Mouse (Mus musculus): ENCODE measurements at regions not wholly inside any gene's neighbourhood (a gene's known extent, or its start where the extent isn't known, plus 50 kb on each side); places are given as distances from the start of the nearest gene placed in this dataset.

GRCm38 (mm10) chr9:49928041-49928656 is 129.4 kb upstream of the Ncam1 start:
- Histone ChIP-seq H3K4me3 (no peak overlapping the region), H3K27me3 (peaks cover 15% of the 10 kb centered on the region), H3K4me2 (no peak overlapping the region), H3K4me1 (peaks cover 21% of the 10 kb centered on the region), H3K36me3 (no peaks in the 10 kb centered on the region), H3K9ac (no peak overlapping the region), H3K9me3 (no peaks in the 10 kb centered on the region), H3K27ac (no peak overlapping the region)
- WGBS, result 39% methylated on average over 3 of the region's 3 CpGs
- ATAC-seq (ENCODE audit: insufficient number of reproducible peaks, insufficient read depth, low FRiP score, low TSS enrichment, low read depth), result no peak

- WGBS, result 84% methylated on average over 1 of the region's 1 CpGs
- no peak overlapping the region for H3K4me3 ChIP-seq
- H3K9ac ChIP-seq, result no peak overlapping the region
- no peaks in the 10 kb centered on the region for H3K36me3 ChIP-seq
- no peak overlapping the region for H3K4me2 ChIP-seq
- H3K27me3 ChIP-seq, result peaks cover 12% of the 10 kb centered on the region
- no peak overlapping the region for H3K27ac ChIP-seq
- no peaks in the 10 kb centered on the region for H3K9me3 ChIP-seq
- peaks cover 28% of the 10 kb centered on the region for H3K4me1 ChIP-seq
- no peak for ATAC-seq (ENCODE audit: insufficient number of reproducible peaks, insufficient read depth, low FRiP score, low TSS enrichment, low read depth)
These were observed 128.6 kb upstream of the Ncam1 start for GRCm38 (mm10) chr9:49927281-49927680.

- Histone ChIP-seq H3K27ac (no peak overlapping the region), H3K4me2 (no peak overlapping the region), H3K9me3 (no peaks in the 10 kb centered on the region), H3K27me3 (peaks cover 6% of the 10 kb centered on the region; the same call in 1 of the 2 replicates), H3K36me3 (no peaks in the 10 kb centered on the region), H3K4me3 (no peak overlapping the region), H3K9ac (no peak overlapping the region), H3K4me1 (peaks cover 31% of the 10 kb centered on the region)
- 80% methylated on average over 2 of the region's 2 CpGs for WGBS
- ATAC-seq (ENCODE audit: insufficient number of reproducible peaks, insufficient read depth, low FRiP score, low TSS enrichment, low read depth), result no peak
These were observed 127.1 kb upstream of the Ncam1 start for GRCm38 (mm10) chr9:49925796-49926195.

- Histone ChIP-seq H3K4me3 (no peak overlapping the region), H3K4me2 (no peak overlapping the region), H3K9me3 (no peaks in the 10 kb centered on the region), H3K27me3 (no peaks in the 10 kb centered on the region), H3K4me1 (peaks cover 31% of the 10 kb centered on the region), H3K9ac (no peak overlapping the region), H3K27ac (no peak overlapping the region), H3K36me3 (no peaks in the 10 kb centered on the region)
- WGBS, result 51% methylated on average over 4 of the region's 4 CpGs
- ATAC-seq (ENCODE audit: insufficient number of reproducible peaks, insufficient read depth, low FRiP score, low TSS enrichment, low read depth), result no peak
These were observed 125.3 kb upstream of the Ncam1 start for GRCm38 (mm10) chr9:49923981-49924501.

GRCm38 (mm10) chr9:49922770-49923169 is 124.0 kb upstream of the Ncam1 start:
- no peak overlapping the region for H3K4me2 ChIP-seq
- H3K9me3 ChIP-seq, result no peaks in the 10 kb centered on the region
- ATAC-seq (ENCODE audit: insufficient number of reproducible peaks, insufficient read depth, low FRiP score, low TSS enrichment, low read depth), result no peak
- no peaks in the 10 kb centered on the region for H3K36me3 ChIP-seq
- no peak overlapping the region for H3K9ac ChIP-seq
- no peaks in the 10 kb centered on the region; the same call in 1 of the 2 replicates for H3K27me3 ChIP-seq
- no peak overlapping the region for H3K4me3 ChIP-seq
- peaks cover 25% of the 10 kb centered on the region for H3K4me1 ChIP-seq
- H3K27ac ChIP-seq, result no peak overlapping the region
- WGBS, result 59% methylated on average over 3 of the region's 3 CpGs

- H3K9ac ChIP-seq, result no peak overlapping the region
- no peaks in the 10 kb centered on the region for H3K9me3 ChIP-seq
- H3K4me1 ChIP-seq, result peaks cover 25% of the 10 kb centered on the region
- no peak overlapping the region for H3K4me3 ChIP-seq
- no peaks in the 10 kb centered on the region for H3K36me3 ChIP-seq
- no peaks in the 10 kb centered on the region; the same call in 1 of the 2 replicates for H3K27me3 ChIP-seq
- H3K27ac ChIP-seq, result no peak overlapping the region
- ATAC-seq (ENCODE audit: insufficient number of reproducible peaks, insufficient read depth, low FRiP score, low TSS enrichment, low read depth), result no peak
- WGBS, result 42% methylated on average over 2 of the region's 2 CpGs
- no peak overlapping the region for H3K4me2 ChIP-seq
These were observed 123.4 kb upstream of the Ncam1 start for GRCm38 (mm10) chr9:49922162-49922561.

GRCm38 (mm10) chr9:49921306-49921705 is 122.6 kb upstream of the Ncam1 start:
- ATAC-seq (ENCODE audit: insufficient number of reproducible peaks, insufficient read depth, low FRiP score, low TSS enrichment, low read depth), result no peak
- H3K27me3 ChIP-seq, result no peaks in the 10 kb centered on the region; the same call in 1 of the 2 replicates
- H3K9me3 ChIP-seq, result no peaks in the 10 kb centered on the region
- no peaks in the 10 kb centered on the region for H3K36me3 ChIP-seq
- no peak overlapping the region for H3K9ac ChIP-seq
- H3K4me1 ChIP-seq, result peaks cover 25% of the 10 kb centered on the region
- 85% methylated on average over 3 of the region's 3 CpGs for WGBS
- no peak overlapping the region for H3K27ac ChIP-seq
- H3K4me3 ChIP-seq, result no peak overlapping the region
- H3K4me2 ChIP-seq, result no peak overlapping the region

GRCm38 (mm10) chr9:49915046-49915719 is 116.5 kb upstream of the Ncam1 start:
- H3K27ac ChIP-seq, result no peak overlapping the region
- H3K4me3 ChIP-seq, result no peak overlapping the region
- H3K4me1 ChIP-seq, result no peaks in the 10 kb centered on the region
- H3K27me3 ChIP-seq, result no peaks in the 10 kb centered on the region; the same call in 1 of the 2 replicates
- no peaks in the 10 kb centered on the region for H3K9me3 ChIP-seq
- no peak overlapping the region for H3K9ac ChIP-seq
- no peak for ATAC-seq (ENCODE audit: insufficient number of reproducible peaks, insufficient read depth, low FRiP score, low TSS enrichment, low read depth)
- WGBS, result 74% methylated on average over 4 of the region's 4 CpGs
- no peaks in the 10 kb centered on the region for H3K36me3 ChIP-seq
- H3K4me2 ChIP-seq, result no peak overlapping the region

DNA sequence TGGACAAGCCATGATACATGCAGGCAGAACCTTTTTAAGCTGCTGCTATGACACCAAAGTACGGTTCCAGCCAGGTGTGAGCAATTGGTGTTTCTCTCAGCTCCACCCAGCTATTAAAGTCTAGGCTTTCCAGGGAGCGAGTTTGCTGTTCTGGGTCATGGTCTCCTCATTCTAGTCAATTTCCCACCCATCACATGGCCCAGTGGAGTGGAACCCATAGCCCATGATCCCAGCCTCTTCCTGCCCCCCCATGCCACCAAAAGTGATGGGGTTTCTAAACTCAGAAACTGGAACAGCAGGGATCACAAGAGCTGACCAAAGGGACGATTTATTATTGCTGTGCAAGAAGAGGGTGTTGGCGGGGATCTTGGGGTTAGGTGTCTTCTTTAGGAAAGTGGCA is 115.0 kb upstream of the Ncam1 start:
- no peak overlapping the region for H3K4me3 ChIP-seq
- no peak for ATAC-seq (ENCODE audit: insufficient number of reproducible peaks, insufficient read depth, low FRiP score, low TSS enrichment, low read depth)

DNA sequence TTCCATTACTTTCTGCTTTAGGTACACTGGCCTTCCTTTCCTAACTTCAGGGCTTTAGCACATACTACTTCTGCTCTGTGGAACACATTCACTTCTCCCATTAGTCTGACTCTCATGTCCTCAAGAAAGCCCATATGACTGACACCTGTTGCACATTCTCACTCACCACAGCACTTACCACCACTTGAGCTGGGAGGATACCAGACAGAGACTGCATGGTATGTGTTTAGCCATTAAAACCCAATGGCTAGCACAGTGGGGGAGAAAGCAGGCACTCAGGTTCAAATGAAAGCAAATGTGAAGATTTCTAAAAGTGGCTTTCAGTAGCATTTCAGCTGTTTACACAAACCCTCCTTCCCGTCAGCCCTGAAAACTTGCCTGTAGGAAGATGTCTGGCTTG is 113.6 kb upstream of the Ncam1 start:
- Histone ChIP-seq H3K27ac (no peak overlapping the region), H3K9me3 (no peaks in the 10 kb centered on the region), H3K36me3 (no peaks in the 10 kb centered on the region), H3K9ac (no peak overlapping the region), H3K27me3 (no peaks in the 10 kb centered on the region), H3K4me3 (no peak overlapping the region), H3K4me1 (no peaks in the 10 kb centered on the region), H3K4me2 (no peak overlapping the region)
- 77% methylated on average over 1 of the region's 1 CpGs for WGBS
- ATAC-seq (ENCODE audit: insufficient number of reproducible peaks, insufficient read depth, low FRiP score, low TSS enrichment, low read depth), result no peak

More for the DNA sequence above, 115.0 kb upstream of the Ncam1 start:
- Histone ChIP-seq H3K4me1 (no peaks in the 10 kb centered on the region), H3K9me3 (no peaks in the 10 kb centered on the region), H3K36me3 (no peaks in the 10 kb centered on the region), H3K27ac (no peak overlapping the region), H3K27me3 (no peaks in the 10 kb centered on the region; the same call in 1 of the 2 replicates), H3K9ac (no peak overlapping the region), H3K4me2 (no peak overlapping the region)
- 81% methylated on average over 4 of the region's 4 CpGs for WGBS

DNA sequence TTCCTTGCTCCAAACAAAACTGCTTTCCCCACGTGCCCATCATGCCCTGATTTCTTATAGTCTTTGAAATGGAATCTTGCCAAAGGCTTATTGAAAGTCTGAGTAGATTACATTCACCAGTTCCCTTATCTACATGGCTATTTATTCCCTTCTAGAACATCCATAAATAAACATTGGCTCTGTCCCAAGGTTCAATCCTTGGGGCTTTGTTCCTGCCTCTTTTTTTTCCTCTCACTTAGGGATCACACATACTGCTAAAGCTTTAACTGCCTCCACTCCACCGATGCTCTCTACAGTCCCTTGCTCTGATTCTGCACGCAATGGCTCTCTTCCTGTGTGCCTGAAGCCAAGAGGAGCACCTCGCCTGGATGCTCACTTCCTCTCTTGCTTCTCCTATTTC is 107.6 kb upstream of the Ncam1 start:
- no peak for ATAC-seq (ENCODE audit: insufficient number of reproducible peaks, insufficient read depth, low FRiP score, low TSS enrichment, low read depth)
- Histone ChIP-seq H3K9ac (no peak overlapping the region), H3K36me3 (no peaks in the 10 kb centered on the region), H3K4me3 (no peak overlapping the region), H3K27me3 (no peaks in the 10 kb centered on the region), H3K27ac (no peak overlapping the region), H3K4me2 (no peak overlapping the region), H3K4me1 (peaks cover 6% of the 10 kb centered on the region), H3K9me3 (no peaks in the 10 kb centered on the region)
- WGBS, result 55% methylated on average over 4 of the region's 4 CpGs

DNA sequence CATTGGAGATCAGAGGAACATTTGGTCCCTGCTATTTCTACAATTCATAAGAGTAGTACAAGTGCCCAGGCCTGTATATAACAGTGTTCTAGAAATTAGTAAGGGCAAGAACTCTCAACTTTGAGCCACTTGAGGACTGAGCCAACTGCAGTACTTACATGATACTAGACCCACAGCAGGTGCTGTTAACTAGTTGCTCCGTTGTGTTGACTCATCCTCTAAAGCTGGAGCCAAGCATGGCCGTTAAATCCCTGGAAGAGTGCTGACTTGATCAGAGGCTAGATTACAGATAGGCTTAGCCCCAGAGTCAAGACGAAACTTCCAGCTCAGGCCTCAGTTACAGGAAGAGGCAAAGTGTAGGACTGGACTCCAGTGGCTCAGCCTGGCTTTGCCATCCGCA is 107.0 kb upstream of the Ncam1 start:
- WGBS, result 83% methylated on average over 4 of the region's 4 CpGs
- H3K4me2 ChIP-seq, result no peak overlapping the region
- no peak overlapping the region for H3K9ac ChIP-seq
- H3K4me3 ChIP-seq, result no peak overlapping the region
- H3K4me1 ChIP-seq, result peaks cover 6% of the 10 kb centered on the region
- H3K27me3 ChIP-seq, result no peaks in the 10 kb centered on the region
- no peak overlapping the region for H3K27ac ChIP-seq
- H3K9me3 ChIP-seq, result no peaks in the 10 kb centered on the region
- H3K36me3 ChIP-seq, result no peaks in the 10 kb centered on the region
- ATAC-seq (ENCODE audit: insufficient number of reproducible peaks, insufficient read depth, low FRiP score, low TSS enrichment, low read depth), result no peak
